Mouse (Mus musculus) cerebellum, adult 2 months (tissue): Measurements from ENCODE around the gene Lmf1.

Experiments used
- CTCF ChIP-seq: fragments of 200-500 bp; IDR thresholded peaks from 2 replicates; pipeline ENCODE4 v1.5.1; 2011; ENCODE audit warnings: low read depth, mild to moderate bottlenecking, control low read depth, low read length, moderate library complexity, borderline replicate concordance; ENCODE audit not compliant: insufficient read depth
- POLR2A ChIP-seq: fragments of 200-500 bp; IDR thresholded peaks from 2 replicates; pipeline ENCODE4 v1.6.1; 2011; ENCODE audit warnings: low read length, control low read depth, borderline replicate concordance; ENCODE audit not compliant: insufficient read depth

DNA sequence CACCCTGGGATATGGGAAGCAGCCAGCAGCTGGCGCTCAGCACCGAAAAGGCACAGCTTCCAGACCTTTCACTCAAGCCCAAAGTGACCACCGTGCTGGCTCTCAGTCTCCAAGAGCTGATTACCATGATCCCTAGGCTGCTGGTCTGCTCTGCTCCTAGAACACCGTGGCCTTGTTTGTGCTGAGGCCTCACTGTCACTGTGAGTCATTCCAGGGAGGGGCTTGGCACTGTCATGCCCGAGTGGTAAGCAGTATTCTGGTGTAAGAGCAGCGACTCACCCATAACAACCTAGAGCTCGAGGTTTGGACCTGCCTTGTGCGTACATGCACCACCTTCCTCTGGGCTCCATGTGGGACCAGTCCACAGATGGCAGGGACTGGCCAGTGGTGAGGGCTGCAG lies 63.1 kb downstream of the Lmf1 start:
- TF ChIP-seq CTCF (no peak), POLR2A (no peak)
